Mouse (Mus musculus) granulocyte monocyte progenitor cell, adult 5-6 weeks (primary cell): ENCODE measurements around the gene Nanos3. TPM values are rescaled to one million over a fixed set of nuclear protein-coding genes. Genes with fewer than 3 reads are reported as not detected.
A peak's percentile ranks its signal among the peaks of the same experiment; 100 is the strongest.

Experiments
- ATAC-seq: replicated peaks from 2 replicates; pipeline ENCODE4 v1.8.0; 2016; ENCODE audit warnings: mild to moderate bottlenecking, moderate TSS enrichment, inconsistent platforms; ENCODE audit not compliant: poor library complexity, severe bottlenecking
- total RNA-seq, 2 experiments: library from RNA; stranded (forward) in 1 of 2; stranded (reverse) in 1 of 2; fragments of 200-712, 200-1000 nt in 1 of 2; fragments of >200 nt in 1 of 2; fragmentation: Nextera tagmentation in 1 of 2; gene quantifications; 2 replicates each; pipeline ENCODE4 v1.2.3; 2014 to 2017

Gene Nanos3
- total RNA-seq, 2 experiments from 2014 or later, result 9.6 TPM; not detected in 1

- ATAC-seq, result peak; percentile 64
Observed at GRCm38 (mm10) chr8:84132225-84132624, 52.8 kb downstream of the Nanos3 start.

GRCm38 (mm10) chr8:84130806-84131205, 54.2 kb downstream of the Nanos3 start:
- no peak for ATAC-seq

GRCm38 (mm10) chr8:84128277-84128676, 56.7 kb downstream of the Nanos3 start:
- no peak for ATAC-seq

GRCm38 (mm10) chr8:84127202-84127901, 57.7 kb downstream of the Nanos3 start:
- peak; percentile 60 for ATAC-seq

- ATAC-seq, result peak; percentile 13; the same call in 1 of the 2 replicates
Observed at GRCm38 (mm10) chr8:84126742-84127141, 58.3 kb downstream of the Nanos3 start.

GRCm38 (mm10) chr8:84125656-84126055, 59.4 kb downstream of the Nanos3 start, which contains the start of gene Podnl1:
TSS of gene Podnl1 (plus strand) at chr8:84125989.
- peak; percentile 30; the same call in 1 of the 2 replicates for ATAC-seq

Other genes with a start within 250 kb of the Nanos3 start
- not detected in 2 replicates for gene Gm10644, start 230.0 kb downstream of the Nanos3 start, total RNA-seq (2014; fragmentation: Nextera tagmentation)
- gene Gm10644, start 230.0 kb downstream of the Nanos3 start, total RNA-seq (2017), result not detected in 2 replicates
- 36.8 and 53.8 TPM in 2 replicates for gene Asf1b, start 229.7 kb downstream of the Nanos3 start, total RNA-seq (2014; fragmentation: Nextera tagmentation)
- gene Asf1b, start 229.7 kb downstream of the Nanos3 start, total RNA-seq (2017), result 29.8 and 33.2 TPM in 2 replicates
- gene Prkaca, start 212.2 kb downstream of the Nanos3 start, total RNA-seq (2014; fragmentation: Nextera tagmentation), result 36.4 and 39.3 TPM in 2 replicates
- gene Prkaca, start 212.2 kb downstream of the Nanos3 start, total RNA-seq (2017), result 18.2 and 20.3 TPM in 2 replicates
- gene Samd1, start 187.5 kb downstream of the Nanos3 start, total RNA-seq (2014; fragmentation: Nextera tagmentation), result 58.8 and 66.1 TPM in 2 replicates
- 37.5 and 60.0 TPM in 2 replicates for gene Samd1, start 187.5 kb downstream of the Nanos3 start, total RNA-seq (2017)
- 2.3 TPM in 1 of 2 replicates, not detected in the other for gene 1700067K01Rik, start 183.7 kb downstream of the Nanos3 start, total RNA-seq (2014; fragmentation: Nextera tagmentation)
- not detected in 2 replicates for gene 1700067K01Rik, start 183.7 kb downstream of the Nanos3 start, total RNA-seq (2017)
- gene 2210011C24Rik, start 173.0 kb downstream of the Nanos3 start, total RNA-seq (2014; fragmentation: Nextera tagmentation), result not detected in 2 replicates
- not detected in 2 replicates for gene 2210011C24Rik, start 173.0 kb downstream of the Nanos3 start, total RNA-seq (2017)
- gene Palm3, start 163.7 kb downstream of the Nanos3 start, total RNA-seq (2014; fragmentation: Nextera tagmentation), result not detected in 2 replicates
- not detected in 2 replicates for gene Palm3, start 163.7 kb downstream of the Nanos3 start, total RNA-seq (2017)
- 0.88 and 0.90 TPM in 2 replicates for gene Il27ra, start 142.6 kb downstream of the Nanos3 start, total RNA-seq (2014; fragmentation: Nextera tagmentation)
- gene Il27ra, start 142.6 kb downstream of the Nanos3 start, total RNA-seq (2017), result 1.4 and 1.9 TPM in 2 replicates
- gene Rln3, start 140.2 kb downstream of the Nanos3 start, total RNA-seq (2014; fragmentation: Nextera tagmentation), result not detected in 2 replicates
- gene Rln3, start 140.2 kb downstream of the Nanos3 start, total RNA-seq (2017), result not detected in 2 replicates
- gene Gm10643, start 120.1 kb downstream of the Nanos3 start, total RNA-seq (2014; fragmentation: Nextera tagmentation), result 0.90 and 1.5 TPM in 2 replicates
- gene Gm10643, start 120.1 kb downstream of the Nanos3 start, total RNA-seq (2017), result 0.34 and 1.8 TPM in 2 replicates
- 6.9 and 13.6 TPM in 2 replicates for gene Rfx1, start 118.4 kb downstream of the Nanos3 start, total RNA-seq (2014; fragmentation: Nextera tagmentation)
- 3.1 and 4.3 TPM in 2 replicates for gene Rfx1, start 118.4 kb downstream of the Nanos3 start, total RNA-seq (2017)
- gene Dcaf15, start 80.4 kb downstream of the Nanos3 start, total RNA-seq (2014; fragmentation: Nextera tagmentation), result 19.9 and 23.9 TPM in 2 replicates
- 15.2 and 16.9 TPM in 2 replicates for gene Dcaf15, start 80.4 kb downstream of the Nanos3 start, total RNA-seq (2017)
- 0.41 TPM in 1 of 2 replicates, not detected in the other for gene Podnl1, start 59.2 kb downstream of the Nanos3 start, total RNA-seq (2014; fragmentation: Nextera tagmentation)
- 0.26 TPM in 1 of 2 replicates, not detected in the other for gene Podnl1, start 59.2 kb downstream of the Nanos3 start, total RNA-seq (2017)
- gene Cc2d1a, start 37.3 kb downstream of the Nanos3 start, total RNA-seq (2014; fragmentation: Nextera tagmentation), result 11.8 and 13.5 TPM in 2 replicates
- gene Cc2d1a, start 37.3 kb downstream of the Nanos3 start, total RNA-seq (2017), result 4.2 and 9.0 TPM in 2 replicates
- 1.2 TPM in 1 of 2 replicates, not detected in the other for gene 4930432K21Rik, start 37.2 kb downstream of the Nanos3 start, total RNA-seq (2014; fragmentation: Nextera tagmentation)
- gene 4930432K21Rik, start 37.2 kb downstream of the Nanos3 start, total RNA-seq (2017), result 1.2 and 1.8 TPM in 2 replicates
- gene Zswim4, start 51.8 kb upstream of the Nanos3 start, total RNA-seq (2014; fragmentation: Nextera tagmentation), result 4.6 and 8.1 TPM in 2 replicates
- gene Zswim4, start 51.8 kb upstream of the Nanos3 start, total RNA-seq (2017), result 4.5 and 4.8 TPM in 2 replicates
- 145 and 151 TPM in 2 replicates for gene D8Ertd738e, start 64.5 kb upstream of the Nanos3 start, total RNA-seq (2014; fragmentation: Nextera tagmentation)
- 66.2 and 88.3 TPM in 2 replicates for gene D8Ertd738e, start 64.5 kb upstream of the Nanos3 start, total RNA-seq (2017)
- gene Mri1, start 72.1 kb upstream of the Nanos3 start, total RNA-seq (2014; fragmentation: Nextera tagmentation), result 18.6 and 30.7 TPM in 2 replicates
- 14.0 and 26.3 TPM in 2 replicates for gene Mri1, start 72.1 kb upstream of the Nanos3 start, total RNA-seq (2017)
- 9.8 and 20.0 TPM in 2 replicates for gene Ccdc130, start 85.2 kb upstream of the Nanos3 start, total RNA-seq (2014; fragmentation: Nextera tagmentation)
- gene Ccdc130, start 85.2 kb upstream of the Nanos3 start, total RNA-seq (2017), result 10.6 and 10.8 TPM in 2 replicates
- gene Cacna1a, start 203.2 kb upstream of the Nanos3 start, total RNA-seq (2014; fragmentation: Nextera tagmentation), result 1.5 and 6.3 TPM in 2 replicates
- 0.57 and 7.0 TPM in 2 replicates for gene Cacna1a, start 203.2 kb upstream of the Nanos3 start, total RNA-seq (2017)